Mouse (Mus musculus) brain, embryonic 14.5 days (tissue): Measurements from ENCODE around the gene Pdzph1.

Experiments used
- CTCF ChIP-seq: fragments of 200-500 bp; IDR thresholded peaks from 2 replicates; pipeline ENCODE4 v1.5.1; 2012; ENCODE audit warnings: inconsistent platforms, mild to moderate bottlenecking, moderate library complexity, borderline replicate concordance; ENCODE audit not compliant: insufficient read depth, insufficient read length; ENCODE audit errors: extremely low read depth
- POLR2A ChIP-seq: fragments of 200-500 bp; IDR thresholded peaks from 2 replicates; pipeline ENCODE4 v1.6.1; 2012; ENCODE audit warnings: mild to moderate bottlenecking, inconsistent platforms, borderline replicate concordance; ENCODE audit not compliant: poor library complexity, insufficient read depth, insufficient read length, severe bottlenecking; ENCODE audit errors: extremely low read depth

DNA sequence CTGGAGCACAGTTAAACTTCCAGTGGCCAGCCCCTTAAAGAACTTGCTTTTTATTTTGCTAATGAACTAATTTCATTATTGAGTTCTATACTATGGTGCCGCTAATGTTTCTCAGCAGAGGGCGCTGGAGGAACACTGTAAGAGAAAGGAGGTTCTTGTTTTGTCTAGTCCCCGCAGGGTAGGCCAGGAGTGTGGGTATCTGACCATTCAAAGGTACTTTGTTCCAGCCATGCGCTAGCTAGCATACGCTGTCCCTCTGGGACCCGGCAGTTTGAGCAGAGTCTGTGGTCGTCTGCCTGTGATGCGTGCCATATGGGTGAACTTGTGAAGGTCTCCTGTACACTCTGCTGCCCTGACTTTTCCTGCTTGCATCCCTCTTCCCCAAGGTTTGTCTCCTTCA is 72.1 kb downstream of the Pdzph1 start:
- TF ChIP-seq CTCF, result peak; percentile 51; the same call in 1 of the 2 replicates
- TF ChIP-seq POLR2A, result no peak
